Mouse (Mus musculus) ES-E14 (cell line): Measurements from ENCODE around the gene Mtf2.

Experiments
- CHD2 ChIP-seq: IDR thresholded peaks from 2 replicates; pipeline ENCODE4 v1.6.1; 2014; ENCODE audit warnings: mild to moderate bottlenecking, low read depth, low read length, inconsistent platforms
- HCFC1 ChIP-seq: IDR thresholded peaks from 2 replicates; pipeline ENCODE4 v1.6.1; 2012; ENCODE audit warnings: low read length, inconsistent platforms, borderline replicate concordance; ENCODE audit not compliant: insufficient read depth

DNA sequence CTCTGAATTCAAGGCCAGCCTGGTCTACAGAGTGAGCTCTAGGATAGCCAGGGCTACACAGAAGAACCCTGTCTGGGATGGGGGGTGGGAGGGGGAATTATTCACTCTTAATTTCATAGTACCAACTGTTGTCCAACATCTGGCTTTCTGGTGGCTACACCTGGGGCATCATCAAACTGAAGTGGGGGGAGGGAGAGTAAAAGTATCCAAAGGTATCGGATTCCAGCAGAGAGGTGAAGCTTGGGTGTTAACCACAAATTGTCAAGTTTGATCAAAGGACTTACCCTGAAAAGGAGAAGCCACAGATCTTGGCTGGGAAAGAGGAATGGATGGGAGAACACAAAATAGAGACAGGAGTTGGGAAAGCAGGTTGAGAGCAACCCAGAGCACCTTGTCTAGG is 21.6 kb upstream of the Mtf2 start:
- no peak for TF ChIP-seq CHD2
- TF ChIP-seq HCFC1, result no peak
